Mouse (Mus musculus) CH12.LX (cell line): ENCODE results near the gene Cdyl2. TPM values are rescaled to one million over a fixed set of nuclear protein-coding genes. Genes with fewer than 3 reads are reported as not detected.
A peak's percentile ranks its signal among the peaks of the same experiment; 100 is the strongest.

ENCODE experiments used
- DNase-seq: peaks from one replicate; pipeline ENCODE4 v3.0.0-alpha.2; 2013; ENCODE audit errors: extremely low read depth
- H3K27ac ChIP-seq: 2 replicates; pipeline ENCODE4 v1.5.1; 2012; ENCODE audit warnings: low read depth, mild to moderate bottlenecking, control low read depth, moderate library complexity; ENCODE audit not compliant: insufficient read depth
- H3K27me3 ChIP-seq: replicated peaks from 2 replicates; pipeline ENCODE3; 2012; ENCODE audit warnings: inconsistent platforms
- H3K36me3 ChIP-seq, 2 experiments: replicated peaks in 1 of 2; 2 replicates each; pipeline versions ENCODE3 to v1.6.1; 2012; ENCODE audit warnings: inconsistent platforms in 1 of 2, low read length in 1 of 2, mild to moderate bottlenecking in 1 of 2, mixed read lengths in 1 of 2, moderate library complexity in 1 of 2; ENCODE audit not compliant: control insufficient read depth in 1 of 2, insufficient read depth in 1 of 2
- H3K4me1 ChIP-seq, 2 experiments: 2 replicates each; pipeline ENCODE4 v1.6.1; 2012; ENCODE audit warnings: inconsistent platforms in 1 of 2, moderate library complexity in 1 of 2; ENCODE audit not compliant: insufficient read depth in 2 of 2, control insufficient read depth in 1 of 2
- H3K4me2 ChIP-seq: 2 replicates; pipeline ENCODE4 v1.6.1; 2012; ENCODE audit warnings: low read depth, mild to moderate bottlenecking, control low read depth; ENCODE audit not compliant: poor library complexity, insufficient read depth, severe bottlenecking
- H3K4me3 ChIP-seq, 3 experiments: fragments of 150-350 bp in 1 of 3; sonication (generic) in 1 of 3; replicated peaks in 1 of 3; 2 replicates each; pipeline versions ENCODE3 to v1.5.1; 2011 to 2012; ENCODE audit warnings: low read depth in 2 of 3, low read length in 2 of 3, mild to moderate bottlenecking in 2 of 3, moderate library complexity in 2 of 3, control low read depth in 1 of 3, improper control_type of control experiment in 1 of 3, inconsistent platforms in 1 of 3, mixed read lengths in 1 of 3; ENCODE audit not compliant: poor library complexity in 1 of 3
- H3K79me2 ChIP-seq: replicated peaks from 2 replicates; pipeline ENCODE4 v1.6.1; 2012; ENCODE audit warnings: mild to moderate bottlenecking, moderate library complexity; ENCODE audit not compliant: control insufficient read depth, poor library complexity, insufficient read depth, severe bottlenecking; ENCODE audit errors: extremely low read depth
- H3K9ac ChIP-seq: 2 replicates; pipeline ENCODE4 v1.6.1; 2012; ENCODE audit warnings: low read depth, mild to moderate bottlenecking, control low read depth, moderate library complexity; ENCODE audit not compliant: insufficient read depth
- H3K9me3 ChIP-seq: replicated peaks from 2 replicates; pipeline ENCODE3; 2012; ENCODE audit warnings: low read length, inconsistent platforms, mixed read lengths
- BHLHE40 ChIP-seq: IDR thresholded peaks from 2 replicates; pipeline ENCODE4 v1.6.1; 2011; ENCODE audit warnings: mild to moderate bottlenecking, low read depth, low read length, improper control_type of control experiment
- CTCF ChIP-seq, 2 experiments: IDR thresholded peaks in 1 of 2; conservative IDR thresholded peaks in 1 of 2; 2 replicates each; pipeline ENCODE4 v1.5.1; 2011 to 2012; ENCODE audit warnings: low read depth in 2 of 2, low read length in 2 of 2, improper control_type of control experiment in 1 of 2, inconsistent platforms in 1 of 2, mild to moderate bottlenecking in 1 of 2, moderate library complexity in 1 of 2
- HCFC1 ChIP-seq: IDR thresholded peaks from 2 replicates; pipeline ENCODE4 v1.6.1; 2012; ENCODE audit warnings: low read depth, mild to moderate bottlenecking, inconsistent platforms, low read length, improper control_type of control experiment
- JUND ChIP-seq: conservative IDR thresholded peaks from 2 replicates; pipeline ENCODE4 v1.6.1; 2011; ENCODE audit warnings: low read depth, low read length, improper control_type of control experiment
- KAT2A ChIP-seq: IDR thresholded peaks from 2 replicates; pipeline ENCODE4 v1.6.1; 2012; ENCODE audit warnings: low read length, improper control_type of control experiment, inconsistent platforms; ENCODE audit not compliant: insufficient replicate concordance
- MAX ChIP-seq: IDR thresholded peaks from 2 replicates; pipeline ENCODE4 v1.6.1; 2011; ENCODE audit warnings: low read length, improper control_type of control experiment
- MEF2A ChIP-seq: IDR thresholded peaks from 2 replicates; pipeline ENCODE4 v1.6.1; 2014; ENCODE audit warnings: low read depth, mild to moderate bottlenecking, inconsistent platforms, low read length, improper control_type of control experiment, borderline replicate concordance
- MXI1 ChIP-seq: IDR thresholded peaks from 2 replicates; pipeline ENCODE4 v1.6.1; 2011; ENCODE audit warnings: mild to moderate bottlenecking, low read depth, low read length, improper control_type of control experiment
- MYC ChIP-seq: IDR thresholded peaks from 2 replicates; pipeline ENCODE4 v1.6.1; 2011; ENCODE audit warnings: low read depth, mild to moderate bottlenecking, improper control_type of control experiment, low read length
- NRF1 ChIP-seq: IDR thresholded peaks from 2 replicates; pipeline ENCODE4 v1.6.1; 2014; ENCODE audit warnings: low read depth, mild to moderate bottlenecking, inconsistent platforms, low read length, improper control_type of control experiment, moderate library complexity
- POLR2A ChIP-seq: IDR thresholded peaks from 2 replicates; pipeline ENCODE4 v1.6.1; 2011; ENCODE audit warnings: low read depth, mild to moderate bottlenecking, improper control_type of control experiment, low read length
- POLR2AphosphoS2 ChIP-seq: IDR thresholded peaks from 2 replicates; pipeline ENCODE4 v1.6.1; 2011; ENCODE audit warnings: low read depth, low read length, improper control_type of control experiment
- RAD21 ChIP-seq: IDR thresholded peaks from 2 replicates; pipeline ENCODE4 v1.6.1; 2011; ENCODE audit warnings: low read depth, mild to moderate bottlenecking, low read length, improper control_type of control experiment, moderate library complexity
- SMC3 ChIP-seq: IDR thresholded peaks from 2 replicates; pipeline ENCODE4 v1.6.1; 2011; ENCODE audit warnings: low read depth, low read length, improper control_type of control experiment
- TBP ChIP-seq: conservative IDR thresholded peaks from 2 replicates; pipeline ENCODE4 v1.6.1; 2011; ENCODE audit warnings: low read depth, low read length, improper control_type of control experiment
- UBTF ChIP-seq: IDR thresholded peaks from 2 replicates; pipeline ENCODE4 v1.6.1; 2012; ENCODE audit warnings: low read depth, mild to moderate bottlenecking, inconsistent platforms, low read length, improper control_type of control experiment, moderate library complexity
- USF1 ChIP-seq: IDR thresholded peaks from 2 replicates; pipeline ENCODE4 v1.6.1; 2014; ENCODE audit warnings: low read depth, mild to moderate bottlenecking, inconsistent platforms, low read length, improper control_type of control experiment
- USF2 ChIP-seq: conservative IDR thresholded peaks from 2 replicates; pipeline ENCODE4 v1.6.1; 2011; ENCODE audit warnings: low read depth, low read length, improper control_type of control experiment
- ZC3H11A ChIP-seq: IDR thresholded peaks from 2 replicates; pipeline ENCODE4 v1.6.1; 2012; ENCODE audit warnings: low read depth, mild to moderate bottlenecking, inconsistent platforms, low read length, improper control_type of control experiment
- ZMIZ1 ChIP-seq: IDR thresholded peaks from 2 replicates; pipeline ENCODE4 v1.6.1; 2012; ENCODE audit warnings: low read depth, mild to moderate bottlenecking, inconsistent platforms, low read length, improper control_type of control experiment
- ZNF384 ChIP-seq: IDR thresholded peaks from 2 replicates; pipeline ENCODE4 v1.6.1; 2012; ENCODE audit warnings: low read depth, low read length, improper control_type of control experiment, inconsistent platforms
- dilution Hi-C: fragments of 300-500 bp; cut with MboI; formaldehyde crosslinking; loops from 2 replicates; pipeline ENCODE4 v1.14.3; 2020; ENCODE audit warnings: low sequenced_read_pairs; ENCODE audit not compliant: extremely low pct_unique_long_range_greater_than_20kb, extremely low pct_ligation_motif_present
- in situ Hi-C: fragments of 300-500 bp; cut with MboI; formaldehyde crosslinking; loops from 3 replicates; pipeline ENCODE4 v1.14.3; 2019; ENCODE audit warnings: low sequenced_read_pairs, low pct_ligation_motif_present, low pct_unique_long_range_greater_than_20kb, mixed read lengths
- polyA plus RNA-seq: library from polyadenylated mRNA; unstranded; fragments of >175 nt; gene quantifications from 2 replicates; pipeline ENCODE4 v1.2.1, GENCODE M21; 2012; ENCODE audit warnings: low read depth; ENCODE audit not compliant: insufficient read length
- total RNA-seq, 2 experiments: library from RNA; depleted of rRNA; stranded (reverse); fragments of 300-350 nt in 1 of 2; fragments of >200 nt in 1 of 2; gene quantifications; 2 replicates each; pipeline ENCODE4 v1.2.3; 2012 to 2014

Cdyl2 gene
- total and polyA plus RNA-seq, 3 experiments: 4.4 to 9.4 (median 6.9) TPM

DNA sequence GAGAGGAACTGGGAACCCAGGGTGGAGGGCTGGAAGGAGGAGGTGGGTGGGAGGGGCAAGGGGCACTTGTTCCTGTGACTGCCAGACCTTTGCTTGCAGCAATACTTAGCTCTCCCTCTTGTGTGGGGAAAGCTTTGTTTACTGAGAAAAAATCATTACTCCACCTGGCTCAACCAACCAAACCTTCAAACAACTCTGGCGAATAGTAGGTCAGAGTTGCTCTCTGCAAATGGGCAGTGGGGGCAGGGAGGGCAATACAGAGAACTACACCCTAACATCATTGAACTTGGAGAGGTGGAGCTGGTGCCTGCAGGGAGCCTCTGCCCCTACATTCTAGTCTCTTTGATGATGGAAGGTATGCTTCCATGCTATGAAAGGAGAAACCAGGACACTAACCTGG is 192.7 kb downstream of the Cdyl2 start:
- H3K9ac ChIP-seq: no peak overlapping the region
- H3K36me3 ChIP-seq: no peaks in the 10 kb centered on the region
- H3K27me3 ChIP-seq: no peaks in the 10 kb centered on the region
- H3K79me2 ChIP-seq: no peaks in the 10 kb centered on the region
- no peaks in the 10 kb centered on the region for H3K4me1 ChIP-seq
- TF ChIP-seq MAX (no peak), MYC (no peak), BHLHE40 (no peak), NRF1 (no peak), TBP (no peak), JUND (no peak), UBTF (no peak), CTCF (conservative IDR thresholded peaks at IDR 0.05 in 1 of 2, IDR thresholded peaks at IDR 0.05 in 1 of 2; ENCODE audit: low read depth in 2 of 2, low read length in 2 of 2) (no peak), POLR2A (no peak)
- no peaks in the 10 kb centered on the region for H3K9me3 ChIP-seq
- no peak overlapping the region for H3K4me3 ChIP-seq
- no peak for DNase-seq
- H3K4me2 ChIP-seq: no peak overlapping the region
- H3K27ac ChIP-seq: no peak overlapping the region
- dilution Hi-C loops (no loop called here), in situ Hi-C loops (no loop called here)

DNA sequence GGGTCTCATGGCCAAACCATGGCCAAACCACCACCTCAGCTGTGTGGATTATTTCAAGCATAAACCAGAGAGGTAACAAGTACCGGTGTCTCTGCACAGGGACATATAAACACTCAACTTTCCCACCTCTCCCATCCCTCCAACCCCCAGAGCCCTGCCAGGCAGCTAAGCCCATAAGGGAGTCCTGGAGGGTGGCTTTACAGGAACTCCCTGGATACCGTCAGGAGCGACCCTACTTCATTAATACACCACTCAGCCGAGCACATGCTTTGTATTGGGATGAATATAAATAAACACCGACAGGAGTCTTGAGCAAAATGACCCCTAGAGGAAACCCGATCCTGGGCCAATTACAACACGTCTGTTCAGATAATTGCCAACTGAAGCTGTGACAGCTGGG is 194.0 kb downstream of the Cdyl2 start:
- TF ChIP-seq MXI1 (no peak), USF2 (no peak), HCFC1 (no peak), ZC3H11A (no peak), KAT2A (no peak), POLR2AphosphoS2 (no peak)
- H3K4me3 ChIP-seq: no peak overlapping the region
- no peaks in the 10 kb centered on the region for H3K27me3 ChIP-seq
- no peaks in the 10 kb centered on the region for H3K4me1 ChIP-seq
- no peaks in the 10 kb centered on the region for H3K36me3 ChIP-seq
- no peak for DNase-seq
- dilution Hi-C loops (no loop called here), in situ Hi-C loops (no loop called here)
- no peaks in the 10 kb centered on the region for H3K79me2 ChIP-seq
- H3K27ac ChIP-seq: no peak overlapping the region
- no peaks in the 10 kb centered on the region for H3K9me3 ChIP-seq
- no peak overlapping the region for H3K4me2 ChIP-seq
- H3K9ac ChIP-seq: no peak overlapping the region

DNA sequence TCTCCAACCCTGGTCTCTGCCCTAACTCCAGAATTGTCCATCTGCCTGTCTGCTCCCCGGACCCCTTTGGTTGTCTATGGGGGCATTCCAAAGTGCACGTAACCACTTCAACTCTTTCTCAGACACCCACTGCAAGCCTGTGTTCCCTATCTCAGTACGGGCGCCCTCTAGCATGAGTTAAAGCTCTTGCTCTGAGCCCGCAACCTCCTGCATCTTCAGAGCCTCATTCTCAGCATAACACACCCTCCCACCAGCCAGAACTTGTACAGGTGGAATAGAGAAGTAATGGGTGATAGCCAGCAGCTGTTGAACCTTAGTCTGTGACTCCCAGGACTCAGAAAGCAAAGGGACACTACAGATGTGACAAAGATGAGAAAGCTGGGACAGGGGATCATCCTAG is 196.0 kb downstream of the Cdyl2 start:
- dilution Hi-C loops: no loop called here
- TF ChIP-seq ZMIZ1 (no peak), CTCF (conservative IDR thresholded peaks at IDR 0.05 in 1 of 2, IDR thresholded peaks at IDR 0.05 in 1 of 2; ENCODE audit: low read depth in 2 of 2, low read length in 2 of 2) (peak in 1 of 2 experiments; percentile 60; a peak in 2 of 4 replicates), SMC3 (peak; percentile 51), ZNF384 (no peak), USF1 (no peak), MEF2A (no peak), RAD21 (peak; percentile 16)
- Histone ChIP-seq H3K27ac (no peak overlapping the region), H3K9me3 (peaks cover 6% of the 10 kb centered on the region), H3K4me1 (no peaks in the 10 kb centered on the region), H3K36me3 (no peaks in the 10 kb centered on the region), H3K9ac (no peak overlapping the region), H3K4me2 (no peak overlapping the region), H3K27me3 (no peaks in the 10 kb centered on the region), H3K79me2 (no peaks in the 10 kb centered on the region), H3K4me3 (no peak overlapping the region)
- DNase-seq: peak; percentile 28
- in situ Hi-C loops: no loop called here
